Mouse (Mus musculus) forebrain, embryonic 15.5 days (tissue): ENCODE data around the gene 2810004N23Rik. TPM values are rescaled to one million over a fixed set of nuclear protein-coding genes. Genes with fewer than 3 reads are reported as not detected.

ENCODE experiments used
- ATAC-seq: fragments of 200-750 bp; cut with Nextera tagmentation; replicated peaks from 2 replicates; pipeline ENCODE4 v1.8.0; 2017; ENCODE audit warnings: mild to moderate bottlenecking, moderate TSS enrichment, moderate library complexity
- H3K27ac ChIP-seq: fragments of 300-500 bp; sonication (generic); replicated peaks from 2 replicates; pipeline ENCODE4 v1.5.1; 2015; ENCODE audit warnings: mild to moderate bottlenecking, inconsistent platforms
- H3K27me3 ChIP-seq: fragments of 300-500 bp; sonication (generic); 2 replicates; pipeline ENCODE4 v1.6.1; 2015; ENCODE audit warnings: inconsistent platforms
- H3K36me3 ChIP-seq: fragments of 300-500 bp; sonication (generic); 2 replicates; pipeline ENCODE4 v1.6.1; 2015; ENCODE audit warnings: mild to moderate bottlenecking, inconsistent platforms
- H3K4me1 ChIP-seq: fragments of 300-500 bp; sonication (generic); 2 replicates; pipeline ENCODE4 v1.6.1; 2015; ENCODE audit warnings: inconsistent platforms
- H3K4me2 ChIP-seq: fragments of 300-500 bp; sonication (generic); replicated peaks from 2 replicates; pipeline ENCODE4 v1.6.1; 2015; ENCODE audit warnings: mild to moderate bottlenecking, inconsistent platforms
- H3K4me3 ChIP-seq: fragments of 300-500 bp; sonication (generic); 2 replicates; pipeline ENCODE4 v1.5.1; 2015; ENCODE audit warnings: mild to moderate bottlenecking, inconsistent platforms
- H3K9ac ChIP-seq: fragments of 300-500 bp; sonication (generic); replicated peaks from 2 replicates; pipeline ENCODE4 v1.6.1; 2015; ENCODE audit warnings: mild to moderate bottlenecking, inconsistent platforms
- H3K9me3 ChIP-seq: fragments of 300-500 bp; sonication (generic); 2 replicates; pipeline ENCODE4 v1.6.1; 2016; ENCODE audit warnings: inconsistent platforms
- WGBS: fragments of 180-500 bp; shearing (Covaris S2); methylation state at CpG from one replicate; pipeline ENCODE4 v1.1.7; 2015; ENCODE audit warnings: mixed read lengths; 5-methylcytosine and 5-hydroxymethylcytosine counted together
- polyA plus RNA-seq: library from polyadenylated mRNA; unstranded; fragments of >200 nt; fragmentation: Nextera tagmentation; extraction: Ambion mirVana; gene quantifications from 2 replicates; pipeline ENCODE4 v1.2.1, GENCODE M21; 2015

2810004N23Rik gene
- polyA plus RNA-seq, 1 experiment from 2014 or later: 34.0 TPM

GRCm38 (mm10) chr8:124793172-124793651 lies 69.7 kb downstream of the 2810004N23Rik start:
- ATAC-seq: peak; percentile 69
- Histone ChIP-seq H3K4me1 (peaks cover 54% of the 10 kb centered on the region), H3K27me3 (peaks cover 20% of the 10 kb centered on the region), H3K9ac (peak overlapping the region; percentile 67), H3K4me3 (peak overlapping the region; percentile 73), H3K4me2 (peak overlapping the region; percentile 65), H3K36me3 (no peaks in the 10 kb centered on the region), H3K27ac (peak overlapping the region; percentile 97), H3K9me3 (no peaks in the 10 kb centered on the region)
- 0% methylated on average over 40 of the region's 51 CpGs for WGBS

- Histone ChIP-seq H3K4me3 (peak within 1 kb of the TSS; percentile 73), H3K9me3 (no peaks in the 10 kb centered on the region), H3K4me2 (peak within 1 kb of the TSS; percentile 65), H3K4me1 (peaks cover 53% of the 10 kb centered on the region), H3K27me3 (peaks cover 20% of the 10 kb centered on the region), H3K27ac (peak within 1 kb of the TSS; percentile 97), H3K36me3 (no peaks in the 10 kb centered on the region), H3K9ac (peak within 1 kb of the TSS; percentile 67)
- peak; percentile 93 for ATAC-seq
- WGBS: 0% methylated on average over 39 of the region's 39 CpGs
These were observed 70.2 kb downstream of the 2810004N23Rik start, which contains the start of gene Trim67 for GRCm38 (mm10) chr8:124792708-124793107. Gene Trim67 (plus strand): TSS chr8:124793092.

- WGBS: under 1% methylated on average over 32 of the region's 32 CpGs
- H3K27me3 ChIP-seq: peaks cover 20% of the 10 kb centered on the region
These were observed 70.7 kb downstream of the 2810004N23Rik start for GRCm38 (mm10) chr8:124792186-124792585.

GRCm38 (mm10) chr8:124791751-124792150 lies 71.2 kb downstream of the 2810004N23Rik start:
- no peaks in the 10 kb centered on the region for H3K9me3 ChIP-seq
- no peak for ATAC-seq
- H3K4me2 ChIP-seq: peak overlapping the region; percentile 65
- H3K4me1 ChIP-seq: peaks cover 44% of the 10 kb centered on the region
- H3K4me3 ChIP-seq: peak overlapping the region; percentile 73
- no peaks in the 10 kb centered on the region for H3K36me3 ChIP-seq
- WGBS: 42% methylated on average over 4 of the region's 4 CpGs
- peak overlapping the region; percentile 67 for H3K9ac ChIP-seq
- H3K27ac ChIP-seq: peak overlapping the region; percentile 97
- peaks cover 20% of the 10 kb centered on the region for H3K27me3 ChIP-seq

More at GRCm38 (mm10) chr8:124792186-124792585, 70.7 kb downstream of the 2810004N23Rik start:
- Histone ChIP-seq H3K4me1 (peaks cover 48% of the 10 kb centered on the region), H3K36me3 (no peaks in the 10 kb centered on the region), H3K9ac (peak overlapping the region; percentile 67), H3K9me3 (no peaks in the 10 kb centered on the region), H3K27ac (peak overlapping the region; percentile 97), H3K4me2 (peak overlapping the region; percentile 65), H3K4me3 (peak overlapping the region; percentile 73)
- peak; percentile 59 for ATAC-seq

- H3K4me3 ChIP-seq: no peak overlapping the region
- no peak overlapping the region for H3K9ac ChIP-seq
- WGBS: 82% methylated on average over 4 of the region's 4 CpGs
- H3K4me1 ChIP-seq: peaks cover 33% of the 10 kb centered on the region
- H3K4me2 ChIP-seq: no peak overlapping the region
- H3K27me3 ChIP-seq: peaks cover 17% of the 10 kb centered on the region
- H3K36me3 ChIP-seq: no peaks in the 10 kb centered on the region
- H3K27ac ChIP-seq: no peak overlapping the region
- no peaks in the 10 kb centered on the region for H3K9me3 ChIP-seq
- ATAC-seq: no peak
These were observed 72.2 kb downstream of the 2810004N23Rik start for GRCm38 (mm10) chr8:124790676-124791075.

Other genes with a start within 250 kb of the 2810004N23Rik start
- gene 2310022B05Rik, start 199.8 kb downstream of the 2810004N23Rik start, polyA plus RNA-seq: 27.6 and 28.5 TPM in 2 replicates
- gene Ttc13, start 141.1 kb downstream of the 2810004N23Rik start, polyA plus RNA-seq: 56.7 and 59.2 TPM in 2 replicates
- 32.0 and 32.1 TPM in 2 replicates for gene Arv1, start 141.0 kb downstream of the 2810004N23Rik start, polyA plus RNA-seq
- gene Fam89a, start 111.3 kb downstream of the 2810004N23Rik start, polyA plus RNA-seq: 0.18 and 0.46 TPM in 2 replicates
- gene Trim67, start 70.0 kb downstream of the 2810004N23Rik start, polyA plus RNA-seq: 23.9 and 26.0 TPM in 2 replicates
- gene Gnpat, start 87 bp downstream of the 2810004N23Rik start, polyA plus RNA-seq: 89.5 and 93.0 TPM in 2 replicates
- 14.4 and 15.5 TPM in 2 replicates for gene Exoc8, start 34.6 kb upstream of the 2810004N23Rik start, polyA plus RNA-seq
- gene Sprtn, start 34.8 kb upstream of the 2810004N23Rik start, polyA plus RNA-seq: 11.9 and 12.0 TPM in 2 replicates
- 20.0 and 20.9 TPM in 2 replicates for gene Egln1, start 86.2 kb upstream of the 2810004N23Rik start, polyA plus RNA-seq
- gene Tsnax, start 149.9 kb upstream of the 2810004N23Rik start, polyA plus RNA-seq: 148 and 159 TPM in 2 replicates
- 1.2 TPM in 2 replicates for gene Disc1, start 191.1 kb upstream of the 2810004N23Rik start, polyA plus RNA-seq